Mouse (Mus musculus) thymus, postnatal 0 days (tissue): ENCODE results near the gene Stx7. TPM values are rescaled to one million over a fixed set of nuclear protein-coding genes. Genes with fewer than 3 reads are reported as not detected.
"Not testable (repeated sequence)": the region's sequence is repeated elsewhere in the genome, so short reads cannot be mapped to it uniquely, and the experiment has no call there.

Source experiments
- DNase-seq: peaks from one replicate; pipeline ENCODE4 v3.0.0-alpha.2; 2015; ENCODE audit warnings: low spot score
- polyA plus RNA-seq: library from polyadenylated mRNA; unstranded; fragments of >200 nt; fragmentation: Nextera tagmentation; extraction: Ambion mirVana; gene quantifications from 2 replicates; pipeline ENCODE4 v1.2.1, GENCODE M21; 2015

The Stx7 gene
- polyA plus RNA-seq = 67.7 and 69.1 TPM in 2 replicates

DNA sequence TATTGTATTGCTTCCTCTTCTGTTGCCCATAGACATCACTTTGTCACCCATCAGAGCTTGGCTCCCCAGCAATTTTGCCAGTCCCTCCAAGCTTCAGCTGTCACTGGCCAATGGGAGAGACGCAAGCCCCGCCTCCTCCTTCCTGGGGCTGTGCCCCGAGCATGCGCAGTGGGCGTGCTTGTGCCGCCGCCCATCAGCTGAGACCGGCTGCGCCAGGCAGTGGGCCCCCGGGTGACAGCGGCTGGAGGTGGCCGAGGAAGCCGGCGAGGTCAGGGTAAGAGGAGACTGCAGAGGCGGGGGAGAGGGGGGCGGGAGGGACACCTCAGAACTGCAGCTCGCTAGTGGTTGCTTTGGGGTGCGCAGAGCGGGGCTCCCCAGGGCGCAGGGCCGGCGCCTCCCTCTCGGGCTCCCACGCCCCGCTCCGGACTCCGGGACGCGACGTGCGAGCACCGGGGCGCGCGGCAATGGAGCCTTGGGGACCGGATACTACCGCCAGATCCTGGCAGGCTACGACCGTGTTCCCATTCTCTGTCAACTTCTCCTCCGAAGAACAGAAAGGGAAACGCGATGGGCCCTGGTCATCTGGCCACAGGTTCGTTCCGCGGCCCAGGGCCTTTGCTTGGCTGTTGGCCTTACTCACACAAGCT, at the start of gene Stx7:
Stx7 (plus strand) TSS at position 168 of the 647 bp plus-strand sequence.
- peak; percentile 93 for DNase-seq

DNA sequence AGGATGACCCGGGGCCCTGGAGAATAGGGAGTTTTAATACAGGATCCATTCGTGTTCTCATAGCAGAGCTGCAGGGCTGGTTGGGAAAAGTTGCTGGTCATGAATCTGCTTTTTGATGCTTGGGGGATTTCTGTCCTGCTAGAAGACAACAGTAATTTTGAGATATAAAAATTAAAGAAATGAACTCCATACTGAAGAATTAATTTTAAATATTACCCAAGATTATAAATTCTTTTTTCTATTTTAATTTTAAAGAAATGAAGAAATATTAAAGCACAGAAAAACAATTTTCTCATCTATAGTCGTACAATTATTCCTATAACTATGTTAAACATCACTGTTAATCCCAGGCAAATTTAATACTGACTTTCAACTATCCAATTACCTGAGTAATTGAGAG, 47.3 kb upstream of the Stx7 start, which contains the start of gene Taar8c:
Taar8c (minus strand) TSS at position 101 of the 400 bp plus-strand sequence.
- DNase-seq = not testable (repeated sequence)

DNA sequence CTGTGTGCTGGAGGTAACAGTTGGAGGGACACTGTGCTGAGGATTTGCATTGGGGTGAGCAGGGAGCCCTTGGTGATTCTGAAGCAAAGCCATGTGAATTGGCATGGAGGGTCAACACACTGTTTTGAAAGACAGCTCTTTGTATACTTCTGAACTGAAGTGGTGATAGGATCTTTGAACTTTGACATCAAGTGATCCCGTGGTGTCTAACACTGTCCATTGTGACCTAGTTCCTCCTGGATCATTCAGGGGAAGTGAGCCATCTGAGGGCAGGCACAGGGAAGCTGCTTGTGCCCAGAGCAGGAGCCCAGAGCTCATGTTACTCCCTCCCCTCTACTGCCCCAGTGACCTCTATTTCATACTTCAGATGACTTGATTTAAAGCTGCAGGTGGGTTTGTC, 45.8 kb upstream of the Stx7 start:
- not testable (repeated sequence) for DNase-seq

DNA sequence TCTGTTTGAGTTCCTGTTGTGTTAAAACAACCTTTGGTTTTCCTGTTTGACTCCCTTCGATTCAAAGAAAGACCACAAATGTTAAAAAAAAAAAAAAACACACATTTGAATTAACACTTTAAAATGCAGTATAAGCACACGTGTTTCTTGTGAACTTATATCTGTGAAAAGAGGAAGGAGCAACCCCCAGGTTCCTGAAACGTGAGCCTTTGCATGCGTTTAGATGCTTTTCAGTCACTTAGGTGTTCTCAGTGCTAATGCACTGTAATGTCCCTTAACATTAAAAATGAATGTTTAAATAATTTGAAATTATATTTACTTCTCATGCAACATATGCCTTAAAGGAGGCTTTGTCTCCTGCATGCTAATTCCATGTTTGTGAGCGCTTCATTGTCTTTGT, 41.4 kb upstream of the Stx7 start:
- no peak for DNase-seq

DNA sequence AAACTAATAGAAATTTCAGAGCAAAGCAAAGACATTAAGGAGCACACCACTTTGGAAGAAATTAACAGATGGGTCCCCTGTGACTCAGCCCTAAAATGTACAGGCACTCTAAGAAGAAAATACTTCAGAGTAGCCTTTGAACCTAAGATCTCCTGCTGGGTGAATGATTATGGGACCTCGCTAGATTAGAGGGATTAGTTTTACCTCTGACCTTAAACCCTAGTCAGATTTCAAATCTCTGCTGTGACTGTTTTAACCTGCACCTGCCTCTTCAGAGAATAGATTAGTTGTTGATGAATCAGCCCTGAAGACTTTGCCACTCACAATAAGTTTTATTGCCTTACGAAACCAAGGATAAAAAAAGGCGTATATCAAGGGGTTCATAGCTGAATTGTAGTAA, 40.9 kb upstream of the Stx7 start:
- DNase-seq = no peak

DNA sequence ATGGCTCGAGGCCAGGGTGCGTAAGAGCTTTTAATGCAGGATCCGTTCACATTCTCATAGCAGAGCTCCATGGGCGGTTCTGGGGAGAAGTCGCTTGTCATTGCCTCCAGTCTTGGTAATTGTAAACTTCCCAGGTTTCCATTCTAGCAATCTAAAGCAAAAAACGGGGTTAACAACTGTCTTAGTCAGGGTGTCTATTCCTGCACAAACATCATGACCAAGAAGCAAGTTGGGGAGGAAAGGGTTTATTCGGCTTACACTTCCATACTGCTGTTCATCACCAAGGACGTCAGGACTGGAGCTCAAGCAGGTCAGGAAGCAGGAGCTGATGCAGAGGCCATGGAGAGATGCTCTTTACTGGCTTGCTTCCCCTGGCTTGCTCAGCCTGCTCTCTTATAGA, 39.7 kb upstream of the Stx7 start, which contains the start of gene Taar9:
Taar9 (minus strand) TSS at position 101 of the 400 bp plus-strand sequence.
- not testable (repeated sequence) for DNase-seq

DNA sequence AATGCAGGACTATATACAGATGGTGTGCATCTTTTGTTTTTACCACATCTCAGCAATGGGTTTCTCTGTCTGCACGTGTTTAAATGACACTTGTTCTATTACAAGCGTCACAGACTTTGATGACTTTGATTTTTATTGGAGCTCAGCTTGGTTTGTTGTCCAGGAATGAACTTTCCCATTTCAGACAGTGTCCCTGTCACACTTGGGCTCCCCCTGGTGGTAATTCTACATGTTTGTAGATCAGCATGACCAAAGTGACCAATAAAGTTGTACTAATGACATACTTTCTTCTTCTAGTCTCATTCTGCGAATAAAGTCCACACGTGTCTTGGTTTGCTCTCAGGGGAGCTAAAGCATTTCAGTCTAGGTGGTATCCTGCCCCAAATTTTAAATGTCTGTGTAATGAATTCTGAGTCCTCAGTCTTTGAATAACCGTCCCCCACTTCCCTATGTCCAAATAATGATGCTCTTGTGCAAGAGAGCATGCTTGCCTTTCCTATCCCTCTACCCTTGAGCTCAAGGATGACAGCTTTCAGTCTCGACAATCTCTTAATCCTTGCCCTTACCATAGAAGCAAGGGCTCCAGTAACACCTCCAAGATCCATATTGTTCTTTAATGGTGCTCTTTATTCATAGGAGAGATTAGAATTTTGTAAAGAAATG, 37.9 kb upstream of the Stx7 start:
- peak; percentile 11 for DNase-seq

DNA sequence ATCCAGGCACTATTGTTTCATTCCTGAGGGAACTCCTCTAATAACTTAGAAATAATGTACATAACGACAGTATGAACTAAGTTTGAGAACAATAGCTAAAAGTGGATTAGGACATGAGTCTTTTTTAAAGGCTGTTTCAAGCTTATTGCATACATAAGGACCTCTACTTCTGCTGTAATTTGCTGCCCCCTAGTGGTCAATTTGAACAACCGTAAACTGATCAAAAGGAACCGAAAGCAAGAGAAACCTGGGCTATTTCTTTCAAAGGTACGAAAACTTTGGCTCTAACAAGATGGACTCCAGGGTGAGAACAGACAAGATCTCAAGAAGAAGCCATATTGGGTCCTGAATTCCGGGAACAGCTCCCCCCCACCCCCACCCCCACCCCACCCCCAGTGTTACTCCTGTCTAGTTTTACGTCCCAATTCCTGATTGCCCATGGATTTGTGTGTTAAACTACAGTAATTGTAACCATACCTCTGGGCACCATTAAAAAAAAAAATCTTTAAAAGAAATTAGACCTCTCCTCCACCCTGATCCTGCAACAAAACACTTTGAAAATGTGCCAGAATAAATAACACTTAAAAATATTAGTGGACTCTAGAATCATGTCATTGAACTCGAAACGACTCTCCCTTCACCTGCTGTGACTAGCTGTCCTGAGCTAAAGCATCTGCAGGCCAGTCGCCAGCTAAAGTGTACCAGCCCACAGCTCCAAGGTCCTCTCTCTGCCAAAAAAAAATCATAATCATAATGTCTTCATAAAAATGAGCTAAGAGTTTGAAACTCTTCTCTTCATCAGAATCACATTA, 17.4 kb upstream of the Stx7 start:
- peak; percentile 83 for DNase-seq

DNA sequence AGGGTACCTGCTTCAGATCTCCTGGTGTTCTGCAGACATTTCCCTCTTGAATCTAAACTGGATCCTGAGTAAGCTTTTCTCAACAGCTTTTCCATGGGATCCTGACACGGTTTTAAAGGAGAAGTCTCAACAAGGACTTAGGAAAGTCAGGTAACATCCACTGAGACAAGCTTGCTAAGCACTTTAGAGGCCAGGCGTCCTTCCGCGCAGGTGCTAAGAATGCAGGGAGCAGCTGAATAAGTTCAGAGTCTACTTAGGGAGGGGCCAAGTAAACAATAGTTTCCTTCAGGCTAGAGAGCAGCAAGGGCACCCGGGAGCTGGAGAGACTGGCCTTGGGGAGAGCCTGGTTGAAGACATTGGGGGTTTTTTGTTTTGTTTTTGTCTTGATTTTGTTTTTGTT, 16.8 kb upstream of the Stx7 start:
- DNase-seq = peak; percentile 12

DNA sequence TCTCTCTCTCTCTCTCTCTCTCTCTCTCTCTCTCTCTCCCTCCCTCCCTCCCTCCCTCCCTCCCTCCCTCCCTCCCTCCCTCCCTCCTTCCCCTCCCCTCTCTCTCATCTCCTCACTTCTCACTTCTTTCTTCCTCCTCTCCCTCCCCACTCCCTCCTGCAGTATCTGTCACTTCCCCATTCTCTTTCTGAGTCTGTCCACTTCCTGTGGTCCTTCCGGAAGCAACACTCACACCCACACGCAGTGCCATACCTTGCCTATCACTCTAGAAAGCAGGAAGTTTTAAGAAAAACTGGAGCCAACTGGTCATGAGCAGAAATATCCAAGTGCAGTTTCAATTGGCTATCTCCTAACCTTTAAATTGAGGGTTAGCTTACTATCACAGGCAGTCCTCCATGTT, 16.0 kb upstream of the Stx7 start:
- no peak for DNase-seq

DNA sequence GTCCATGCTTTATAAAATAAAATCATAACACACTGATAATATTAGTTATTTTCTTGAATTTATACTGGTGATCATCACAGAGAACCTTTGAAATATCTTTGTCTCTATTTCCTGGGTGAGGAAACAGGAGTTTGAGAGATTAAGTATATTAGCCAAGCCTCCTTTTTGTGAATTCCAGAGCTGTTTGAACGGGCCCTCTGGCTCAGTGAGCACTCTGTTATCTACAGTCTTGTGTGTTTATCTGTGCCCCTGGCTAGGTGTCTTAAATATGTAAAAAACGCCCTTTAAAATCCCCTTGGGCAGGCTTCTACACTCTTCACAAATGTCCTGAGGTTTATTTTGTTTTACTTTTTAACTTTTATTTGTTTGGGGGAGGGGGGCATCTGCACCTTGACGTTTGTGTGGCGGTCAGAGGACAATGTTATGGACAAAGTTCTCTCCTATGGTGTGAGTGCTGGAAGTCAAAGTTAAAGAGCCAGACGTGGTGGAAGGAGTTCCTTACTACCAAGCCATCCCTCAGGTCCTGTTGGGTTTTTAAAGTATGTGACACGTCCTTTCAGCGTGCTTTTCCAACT, 14.9 kb upstream of the Stx7 start:
- no peak for DNase-seq

DNA sequence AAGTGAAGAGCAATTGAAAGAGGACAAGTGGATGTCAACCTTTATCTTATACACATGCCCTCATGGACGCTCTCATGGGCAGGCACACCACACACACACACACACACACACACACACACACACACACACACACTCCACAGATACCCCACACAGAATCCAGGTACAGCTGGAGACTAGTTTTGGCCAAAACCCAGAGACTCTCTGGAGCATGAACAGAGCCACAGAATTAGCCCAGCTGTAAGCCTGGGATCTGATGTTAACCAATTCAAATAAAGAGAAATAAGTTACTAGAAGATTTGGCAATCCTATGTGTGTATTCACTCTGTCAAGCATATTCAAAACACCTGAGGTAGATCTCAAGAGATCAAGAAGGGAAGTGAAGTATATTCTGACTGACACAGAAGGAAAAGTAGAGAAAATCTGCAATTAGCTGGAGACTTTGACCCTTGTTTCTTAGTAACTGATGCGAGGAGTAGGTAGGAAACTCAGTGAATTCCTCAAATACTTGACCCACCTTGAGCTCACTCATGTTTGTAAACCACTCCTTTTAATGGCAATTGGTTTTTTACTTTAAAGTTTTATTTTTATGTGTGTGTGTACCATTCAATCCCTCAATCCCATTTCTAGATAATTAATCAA, 10.4 kb upstream of the Stx7 start:
- DNase-seq = no peak

DNA sequence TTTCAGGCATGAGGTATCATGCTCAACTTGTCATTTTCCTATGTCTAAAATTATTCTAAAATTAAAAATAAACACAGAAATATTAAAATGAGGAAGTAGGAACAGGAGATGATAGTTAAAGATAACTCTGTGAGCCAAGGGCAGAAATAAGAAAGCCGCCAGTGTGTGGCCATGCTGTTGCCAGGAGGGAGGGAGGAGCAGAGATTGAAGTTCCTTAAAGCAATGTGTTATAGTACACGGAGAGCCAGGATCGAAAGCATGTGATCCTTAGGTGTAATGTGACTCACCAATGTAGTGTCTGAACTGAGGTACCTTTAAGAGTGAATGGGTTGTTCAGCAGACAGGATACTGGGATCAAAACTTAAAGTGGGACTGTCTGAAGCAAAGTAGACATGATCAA, 6.4 kb upstream of the Stx7 start:
- no peak for DNase-seq

DNA sequence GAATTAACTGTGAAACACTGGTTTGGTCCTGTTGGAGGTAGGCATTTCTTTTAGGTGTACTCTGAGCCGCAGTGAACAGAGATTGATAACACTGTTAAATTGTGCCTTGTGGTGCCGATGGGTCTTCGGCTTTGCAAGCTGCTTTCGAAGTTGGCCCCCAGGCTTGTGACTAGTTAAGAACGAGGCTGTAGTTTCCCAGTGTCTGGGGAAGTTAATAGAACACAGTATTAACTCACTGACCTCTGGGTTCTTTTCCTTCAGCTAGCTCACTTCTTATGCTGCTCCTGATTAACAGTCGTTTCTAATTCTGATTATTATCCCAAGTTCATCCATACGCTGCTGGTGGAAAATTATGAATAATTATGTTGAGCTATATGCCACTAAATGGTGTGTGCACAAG, 984 bp downstream of the Stx7 start:
- DNase-seq = no peak

DNA sequence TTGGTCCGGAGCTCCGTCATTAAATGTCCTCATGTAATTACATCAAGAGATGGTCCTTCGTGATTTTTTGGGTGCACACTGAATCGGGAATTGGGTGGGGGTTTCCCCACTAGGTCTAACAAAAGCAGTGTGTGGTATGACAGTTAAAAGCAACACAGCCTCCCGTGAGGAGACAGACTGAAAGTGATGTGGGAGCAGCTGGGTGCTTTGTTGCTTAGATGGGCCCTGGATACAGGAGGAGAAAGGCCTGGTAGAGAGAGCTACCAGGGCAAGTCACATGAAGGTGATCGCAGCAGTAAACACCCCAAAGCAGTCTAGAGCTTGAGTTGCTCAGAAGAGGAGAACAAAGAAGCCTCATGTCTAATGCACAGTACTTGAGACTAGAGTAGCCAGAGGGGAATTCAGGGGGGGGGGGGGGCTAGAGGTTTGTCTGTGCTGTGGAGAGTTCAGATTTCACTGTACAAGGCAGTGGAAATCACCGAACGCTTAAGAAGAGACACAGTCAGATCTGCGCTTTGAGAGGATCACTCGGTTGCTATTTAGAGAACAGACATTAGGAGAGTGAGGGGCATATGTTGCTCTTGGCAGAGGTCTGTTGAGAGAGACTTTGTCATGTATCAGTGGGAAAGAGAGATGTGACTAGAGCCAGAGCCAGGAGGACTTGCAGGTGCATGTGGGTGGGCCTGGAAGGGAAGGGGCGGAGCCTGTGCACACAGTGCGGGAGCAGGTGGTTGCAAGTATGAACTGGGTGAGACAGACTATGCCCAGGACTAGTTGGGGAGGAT, 9.6 kb downstream of the Stx7 start:
- DNase-seq = peak; percentile 50

DNA sequence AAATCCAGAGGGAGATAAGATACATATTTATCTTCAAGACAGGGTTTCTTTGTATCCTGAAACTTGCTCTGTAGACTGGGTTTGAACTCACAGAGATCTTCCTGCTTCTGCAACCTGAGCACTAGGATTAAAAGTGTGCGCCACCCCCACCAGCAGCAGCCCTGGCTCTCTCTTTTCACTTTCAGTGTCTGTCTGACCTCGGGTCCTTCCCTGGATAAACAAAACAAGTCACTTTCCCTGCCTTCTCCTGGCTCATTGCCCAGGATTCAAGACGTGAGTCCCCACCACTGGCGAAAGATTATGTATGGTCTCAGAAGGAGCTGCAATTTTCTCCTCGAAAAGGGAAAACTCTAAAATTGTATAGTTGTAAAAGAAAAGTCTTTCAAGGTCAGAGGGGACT, 10.5 kb downstream of the Stx7 start:
- DNase-seq = no peak

DNA sequence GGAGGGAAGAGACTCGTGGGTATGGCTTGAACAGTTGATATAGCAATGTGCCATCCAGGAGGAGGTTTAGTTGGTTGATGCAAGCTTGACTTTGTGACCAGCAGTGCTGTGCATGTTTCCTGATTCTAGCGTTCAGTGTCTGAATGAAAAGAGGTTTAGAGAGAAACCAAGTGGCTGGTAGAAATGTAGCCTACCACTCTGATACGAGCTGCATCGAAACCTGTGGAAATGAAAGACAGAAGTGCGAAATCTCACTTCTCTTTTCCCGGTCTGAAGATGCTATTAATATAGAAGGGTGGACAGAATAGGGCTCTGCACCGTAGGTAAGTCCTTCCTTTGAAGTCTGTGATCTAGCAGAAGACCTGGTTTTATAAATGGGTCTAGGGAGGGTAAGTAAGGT, 11.2 kb downstream of the Stx7 start:
- DNase-seq = no peak

DNA sequence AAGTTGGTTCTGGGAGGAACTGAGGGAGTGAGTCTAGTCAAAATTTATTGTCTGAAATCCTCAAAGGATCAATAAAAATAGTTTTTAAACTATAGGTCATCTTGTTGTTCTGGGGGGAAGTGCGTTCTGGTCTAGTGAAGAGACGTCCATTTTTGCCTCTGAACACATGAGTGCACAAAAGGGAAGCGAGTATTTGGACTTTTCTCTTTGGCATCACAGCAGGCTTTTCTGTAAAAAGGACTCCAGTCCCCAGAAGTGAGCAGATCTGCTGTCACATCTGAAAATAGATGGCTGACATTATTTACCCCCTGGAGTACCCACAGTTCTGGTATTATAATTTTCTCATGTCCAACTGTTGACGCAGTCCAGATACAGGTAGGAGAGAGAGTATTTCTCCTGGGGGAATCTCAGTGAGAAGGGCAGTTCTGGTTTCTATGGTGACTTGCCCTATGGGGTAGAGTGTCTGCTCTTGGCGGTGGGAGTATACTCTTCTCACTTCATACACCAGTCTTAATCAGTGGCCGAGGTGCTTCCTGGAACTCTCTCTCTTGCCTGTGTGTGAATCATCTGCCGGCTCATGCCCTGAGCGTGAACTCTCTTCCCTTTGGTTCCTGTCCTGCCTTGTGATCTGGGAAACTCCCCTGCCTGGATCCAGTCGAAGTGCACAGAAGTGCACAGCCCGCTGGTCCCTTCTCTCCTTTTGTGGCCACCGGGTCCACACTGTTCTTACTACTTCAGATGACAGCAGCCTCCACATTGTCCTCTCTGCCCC, 15.2 kb downstream of the Stx7 start:
- DNase-seq = no peak

DNA sequence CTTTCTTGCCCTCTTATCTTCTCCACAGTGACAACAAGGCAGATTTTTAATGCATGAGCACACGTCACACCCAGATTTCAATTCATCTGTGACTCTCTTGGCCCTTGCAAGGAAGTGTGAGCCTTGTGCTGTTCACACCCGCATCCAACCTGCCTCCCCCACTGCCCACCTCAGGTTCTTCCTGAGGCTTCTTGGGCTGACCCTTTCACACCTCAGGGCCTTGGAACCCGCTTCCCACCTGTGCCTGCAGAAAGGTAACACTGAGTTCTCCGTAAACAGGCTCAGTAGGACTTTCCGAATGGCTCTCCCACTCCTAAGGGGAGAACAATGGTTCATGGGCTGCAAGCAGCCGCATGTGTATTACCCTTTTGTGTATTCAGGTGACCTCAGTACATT, 15.8 kb downstream of the Stx7 start:
- DNase-seq = no peak
